Mouse (Mus musculus): Measurements from ENCODE around the gene Spon2. TPM values are rescaled to one million over a fixed set of nuclear protein-coding genes. Genes with fewer than 3 reads are reported as not detected.

Spon2 gene
- polyA plus RNA-seq, 1 experiment from 2014 or later = 2.4 TPM

Other genes starting within 250 kb of the Spon2 start
- gene Ywhah, start 199.6 kb downstream of the Spon2 start, polyA plus RNA-seq (2014; fragmentation: Nextera tagmentation; extraction: Ambion mirVana) = 521 and 612 TPM in 2 replicates
- not detected in 2 replicates for gene Slc5a1, start 114.2 kb downstream of the Spon2 start, polyA plus RNA-seq (2014; fragmentation: Nextera tagmentation; extraction: Ambion mirVana)
- gene Ctbp1, start 56.5 kb upstream of the Spon2 start, polyA plus RNA-seq (2014; fragmentation: Nextera tagmentation; extraction: Ambion mirVana) = 497 and 526 TPM in 2 replicates
- gene Maea, start 117.1 kb upstream of the Spon2 start, polyA plus RNA-seq (2014; fragmentation: Nextera tagmentation; extraction: Ambion mirVana) = 122 TPM in 2 replicates
- gene Uvssa, start 160.1 kb upstream of the Spon2 start, polyA plus RNA-seq (2014; fragmentation: Nextera tagmentation; extraction: Ambion mirVana) = 4.7 and 5.5 TPM in 2 replicates
- not detected in 2 replicates for gene Nkx1-1, start 215.5 kb upstream of the Spon2 start, polyA plus RNA-seq (2014; fragmentation: Nextera tagmentation; extraction: Ambion mirVana)

All from forebrain, embryonic 14.5 days (tissue).